Mouse (Mus musculus) ES-E14 (cell line): ENCODE data around the gene Rbl1.

Experiments used
- CHD2 ChIP-seq: IDR thresholded peaks from 2 replicates; pipeline ENCODE4 v1.6.1; 2014; ENCODE audit warnings: mild to moderate bottlenecking, low read depth, low read length, inconsistent platforms
- MAFK ChIP-seq: IDR thresholded peaks from 2 replicates; pipeline ENCODE4 v1.6.1; 2014; ENCODE audit warnings: mild to moderate bottlenecking, low read depth, low read length, inconsistent platforms; ENCODE audit not compliant: insufficient read depth
- ZC3H11A ChIP-seq: IDR thresholded peaks from 2 replicates; pipeline ENCODE4 v1.6.1; 2012; ENCODE audit warnings: low read depth, mild to moderate bottlenecking, inconsistent platforms, low read length, borderline replicate concordance
- ZNF384 ChIP-seq: IDR thresholded peaks from 2 replicates; pipeline ENCODE4 v1.6.1; 2012; ENCODE audit warnings: low read depth, low read length, inconsistent platforms

DNA sequence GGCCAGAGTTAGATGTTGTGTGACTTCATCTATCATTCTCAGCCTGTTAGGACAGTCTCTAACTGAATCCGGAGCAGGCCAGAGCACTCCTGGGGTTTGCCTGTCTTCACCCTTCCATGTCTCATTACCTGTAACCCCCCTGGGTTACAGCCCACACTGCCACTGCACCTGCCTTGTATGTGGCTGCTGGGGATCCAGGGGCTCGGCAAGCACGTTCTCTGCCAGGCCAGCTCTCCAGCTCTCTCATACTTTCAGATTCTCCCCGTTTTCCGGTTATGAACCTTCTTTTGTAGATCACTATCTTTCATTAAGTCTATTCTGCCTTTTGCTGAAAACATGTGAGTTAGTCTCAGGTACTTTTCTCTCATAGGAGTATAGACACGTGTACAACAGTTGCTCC is 2.0 kb downstream of the Rbl1 start:
- TF ChIP-seq MAFK (no peak), ZNF384 (no peak), CHD2 (no peak), ZC3H11A (no peak)
